Mouse (Mus musculus): ENCODE results near the gene Madd.

GRCm38 (mm10) chr2:91137481-91137880 lies 46.2 kb downstream of the Madd start:
- no peak for TF ChIP-seq CTCF (IDR thresholded peaks at IDR 0.05; ENCODE audit: low read depth)
- peak; percentile 55; the same call in 1 of the 2 replicates for TF ChIP-seq EP300 (IDR thresholded peaks at IDR 0.05; ENCODE audit: low read depth)

Data from heart, postnatal 0 days (tissue).